Mouse (Mus musculus): ENCODE results near the gene Wdfy2. TPM values are rescaled to one million over a fixed set of nuclear protein-coding genes. Genes with fewer than 3 reads are reported as not detected.

The Wdfy2 gene
- total RNA-seq, 2 experiments from 2014 or later, result 5.9 TPM

GRCm38 (mm10) chr14:62841726-62842125 lies 4.2 kb downstream of the Wdfy2 start:
- no peak for DNase-seq
- intact Hi-C loops (cut with DNase I), result loop anchor here (5.0 kb wide), 1 partner anchor 41 kb away; no protein-coding TSS in a partner anchor

GRCm38 (mm10) chr14:62842495-62842894 lies 5.0 kb downstream of the Wdfy2 start:
- no peak for DNase-seq
- intact Hi-C loops (cut with DNase I), result loop anchor here (5.0 kb wide), 1 partner anchor 40 kb away; no protein-coding TSS in a partner anchor

- no peak for DNase-seq
- intact Hi-C loops (cut with DNase I), result loop anchor here (5.0 kb wide), 1 partner anchor 39 kb away; no protein-coding TSS in a partner anchor
Observed at GRCm38 (mm10) chr14:62842976-62843375, 5.5 kb downstream of the Wdfy2 start.

- intact Hi-C loops (cut with DNase I), result loop anchor here (5.0 kb wide), 1 partner anchor 38 kb away; no protein-coding TSS in a partner anchor
- no peak for DNase-seq
Observed at GRCm38 (mm10) chr14:62844226-62844625, 6.7 kb downstream of the Wdfy2 start.

GRCm38 (mm10) chr14:62845011-62845840 lies 7.7 kb downstream of the Wdfy2 start:
- DNase-seq, result peak; percentile 36 to 39
- intact Hi-C loops (cut with DNase I), result no loop called here

GRCm38 (mm10) chr14:62850980-62851379 lies 13.5 kb downstream of the Wdfy2 start:
- intact Hi-C loops (cut with DNase I), result no loop called here
- no peak for DNase-seq

GRCm38 (mm10) chr14:62852840-62853239 lies 15.4 kb downstream of the Wdfy2 start:
- intact Hi-C loops (cut with DNase I), result no loop called here
- DNase-seq, result no peak

GRCm38 (mm10) chr14:62855077-62855835 lies 17.8 kb downstream of the Wdfy2 start:
- DNase-seq, result no peak
- intact Hi-C loops (cut with DNase I), result no loop called here

- DNase-seq, result no peak
- intact Hi-C loops (cut with DNase I), result no loop called here
Observed at GRCm38 (mm10) chr14:62855863-62856262, 18.4 kb downstream of the Wdfy2 start.

- intact Hi-C loops (cut with DNase I), result no loop called here
- no peak for DNase-seq
Observed at GRCm38 (mm10) chr14:62856490-62856889, 19.0 kb downstream of the Wdfy2 start.

- no peak for DNase-seq
- intact Hi-C loops (cut with DNase I), result no loop called here
Observed at GRCm38 (mm10) chr14:62857879-62858278, 20.4 kb downstream of the Wdfy2 start.

GRCm38 (mm10) chr14:62858311-62858710 lies 20.8 kb downstream of the Wdfy2 start:
- intact Hi-C loops (cut with DNase I), result no loop called here
- DNase-seq, result no peak

- intact Hi-C loops (cut with DNase I), result no loop called here
Observed at GRCm38 (mm10) chr14:62862564-62862963, 25.1 kb downstream of the Wdfy2 start.

GRCm38 (mm10) chr14:62864254-62864653 lies 26.8 kb downstream of the Wdfy2 start:
- intact Hi-C loops (cut with DNase I), result no loop called here
- DNase-seq, result no peak

More at GRCm38 (mm10) chr14:62862564-62862963, 25.1 kb downstream of the Wdfy2 start:
- no peak for DNase-seq

- intact Hi-C loops (cut with DNase I), result no loop called here
Observed at GRCm38 (mm10) chr14:62865405-62865804, 27.9 kb downstream of the Wdfy2 start.

GRCm38 (mm10) chr14:62867069-62867468 lies 29.6 kb downstream of the Wdfy2 start:
- intact Hi-C loops (cut with DNase I), result no loop called here
- no peak for DNase-seq

More at GRCm38 (mm10) chr14:62865405-62865804, 27.9 kb downstream of the Wdfy2 start:
- no peak for DNase-seq

GRCm38 (mm10) chr14:62867576-62867975 lies 30.1 kb downstream of the Wdfy2 start:
- no peak for DNase-seq
- intact Hi-C loops (cut with DNase I), result no loop called here

GRCm38 (mm10) chr14:62868254-62868653 lies 30.8 kb downstream of the Wdfy2 start:
- DNase-seq, result no peak
- intact Hi-C loops (cut with DNase I), result no loop called here

GRCm38 (mm10) chr14:62870238-62870638 lies 32.8 kb downstream of the Wdfy2 start:
- intact Hi-C loops (cut with DNase I), result no loop called here
- no peak for DNase-seq

GRCm38 (mm10) chr14:62871431-62871830 lies 34.0 kb downstream of the Wdfy2 start:
- intact Hi-C loops (cut with DNase I), result no loop called here
- no peak for DNase-seq

GRCm38 (mm10) chr14:62871932-62872331 lies 34.5 kb downstream of the Wdfy2 start:
- DNase-seq, result no peak
- intact Hi-C loops (cut with DNase I), result no loop called here

All from gastrocnemius, postnatal 36 days (tissue).